Mouse (Mus musculus) fat pad, adult 2 months (tissue): ENCODE data around the gene Zfp513.

ENCODE experiments used
- DNase-seq: peaks from one replicate; pipeline ENCODE4 v3.0.0-alpha.2; 2011; ENCODE audit warnings: low read depth, low spot score; ENCODE audit errors: extremely low read depth

The Zfp513 gene

DNA sequence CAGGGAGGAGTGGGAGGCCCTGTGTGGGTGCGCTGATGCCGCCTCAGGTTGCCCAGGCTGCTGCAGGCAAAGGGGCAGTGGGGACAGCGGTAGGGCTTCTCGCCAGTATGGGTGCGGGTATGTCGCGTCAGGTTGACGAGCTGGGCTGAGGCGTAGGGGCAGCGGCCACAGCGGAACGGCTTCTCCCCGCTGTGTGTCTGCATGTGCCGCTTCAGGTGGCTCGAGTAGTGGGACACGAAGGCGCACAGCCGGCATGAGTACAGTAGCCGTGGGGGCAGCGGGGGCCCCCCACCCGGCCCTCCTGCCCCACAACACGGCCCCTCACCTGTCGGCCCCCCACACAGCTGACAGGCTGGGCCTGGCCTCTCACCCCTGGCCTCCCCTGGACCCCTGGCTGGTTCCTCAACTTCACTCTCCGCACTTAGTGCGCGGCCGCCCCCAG, 1.8 kb downstream of the Zfp513 start:
- DNase-seq = no peak

DNA sequence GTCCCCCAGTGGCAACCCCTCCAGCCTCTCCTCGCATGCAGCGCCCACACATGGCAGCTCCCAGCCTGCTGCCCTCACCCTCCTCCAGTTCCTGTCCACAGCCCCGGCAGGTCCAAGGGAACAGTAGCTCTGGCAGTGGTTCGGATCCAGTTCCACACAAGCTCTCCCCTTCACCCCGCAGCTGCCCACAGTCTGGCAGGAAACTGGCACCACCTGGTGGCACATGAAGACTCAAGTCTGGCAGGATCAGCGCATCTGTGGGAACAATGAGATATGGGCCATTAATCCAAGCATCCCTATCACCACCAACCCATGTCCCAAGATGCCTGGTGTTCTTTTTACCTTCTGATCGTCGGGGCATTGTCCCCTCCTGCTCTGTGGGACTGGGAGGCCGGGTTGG, 2.2 kb downstream of the Zfp513 start:
- no peak for DNase-seq

DNA sequence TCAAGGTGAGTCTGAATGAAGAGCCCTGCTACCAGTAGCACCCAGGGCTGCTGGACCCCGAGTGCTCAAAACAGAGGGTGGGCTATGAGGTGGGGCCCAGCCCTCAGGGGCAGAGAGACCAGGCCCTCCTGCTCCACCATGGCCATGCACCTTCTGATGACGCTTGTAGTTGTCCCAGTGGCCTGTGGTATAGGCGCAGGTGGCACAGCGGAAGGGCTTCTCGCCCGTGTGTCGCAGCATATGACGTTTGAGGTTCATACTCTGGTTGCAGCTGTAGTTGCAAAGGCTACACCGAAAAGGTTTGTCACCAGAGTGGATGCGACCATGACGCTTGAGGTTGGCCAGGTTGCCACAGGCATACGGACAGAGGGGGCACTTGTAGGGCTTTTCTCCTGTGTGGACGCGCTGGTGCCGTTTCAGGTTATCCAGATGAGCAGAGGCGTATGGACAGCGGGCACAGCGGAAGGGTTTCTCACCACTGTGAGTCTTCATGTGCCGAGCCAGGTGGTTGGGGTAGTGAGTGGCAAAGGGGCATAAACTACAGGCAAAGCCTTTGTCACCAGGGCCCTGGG, 2.7 kb downstream of the Zfp513 start:
- DNase-seq = no peak

DNA sequence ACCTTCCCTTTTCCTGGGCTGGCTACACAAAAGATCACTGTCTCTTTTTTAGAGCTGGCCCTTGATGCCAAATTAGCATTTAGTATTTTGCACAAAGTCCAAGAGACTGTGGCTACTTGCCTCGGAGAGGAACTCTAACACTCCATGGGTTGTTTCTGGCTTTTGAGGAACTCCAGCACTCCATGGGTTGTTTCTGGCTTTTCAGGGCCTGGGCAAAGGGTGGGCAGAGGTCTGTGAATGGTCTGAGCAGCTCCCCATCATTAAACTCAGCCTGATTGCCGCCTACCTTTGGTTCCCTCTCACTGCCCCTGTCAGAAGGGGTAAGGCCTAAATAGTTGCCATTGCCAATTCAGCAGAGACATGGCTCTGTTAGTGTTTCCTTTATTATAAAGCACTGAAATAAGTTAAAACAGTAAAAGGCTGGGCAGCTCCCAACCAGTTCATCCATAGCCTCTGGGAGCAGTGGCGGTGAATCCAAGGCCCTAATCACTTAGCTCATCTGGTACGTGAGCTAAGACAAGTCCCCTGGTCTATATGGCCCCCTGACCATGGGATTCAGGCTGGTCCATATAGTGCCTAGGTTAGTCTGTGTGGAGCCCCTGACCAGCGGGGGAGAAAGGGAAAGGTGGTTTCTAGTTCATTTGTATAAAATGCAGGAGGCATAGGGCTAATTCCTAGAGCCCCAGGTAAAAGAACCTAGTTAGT, 3.3 kb downstream of the Zfp513 start:
- DNase-seq = no peak

DNA sequence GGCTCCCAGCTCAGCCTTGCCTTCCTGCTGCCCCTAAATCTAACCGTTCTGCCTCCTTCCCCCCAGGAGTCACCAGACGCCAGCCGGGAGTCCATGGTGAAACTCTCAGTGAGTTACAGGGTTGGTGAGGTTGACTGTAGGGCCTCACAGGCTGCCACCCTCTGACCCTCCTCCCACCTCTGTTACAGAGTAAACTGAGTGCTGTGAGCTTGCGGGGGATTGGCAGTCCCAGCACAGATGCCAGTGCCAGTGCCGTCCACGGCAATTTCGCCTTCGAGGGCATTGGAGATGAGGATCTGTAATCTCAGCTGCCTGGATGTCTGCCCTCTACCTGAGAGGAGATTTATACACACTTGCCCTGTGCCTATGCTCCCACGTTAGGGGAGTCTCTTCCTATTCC, 3.9 kb downstream of the Zfp513 start:
- no peak for DNase-seq

DNA sequence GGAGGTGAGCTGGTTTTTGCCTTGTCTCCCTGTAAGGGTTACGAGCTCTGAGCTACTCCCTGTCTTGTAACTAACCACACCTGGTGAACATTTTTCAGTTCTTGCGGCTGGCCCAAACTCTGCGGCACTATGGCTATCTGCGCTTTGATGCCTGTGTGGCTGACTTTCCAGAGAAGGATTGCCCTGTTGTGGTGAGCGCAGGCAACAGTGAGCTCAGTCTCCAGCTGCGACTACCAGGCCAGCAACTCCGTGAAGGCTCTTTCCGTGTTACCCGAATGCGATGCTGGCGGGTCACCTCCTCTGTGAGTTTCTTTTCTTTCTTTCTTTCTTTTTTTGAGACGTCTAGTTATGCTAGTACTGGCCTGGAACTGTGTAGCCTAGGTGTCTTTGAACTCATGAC, 5.0 kb downstream of the Zfp513 start:
- no peak for DNase-seq

DNA sequence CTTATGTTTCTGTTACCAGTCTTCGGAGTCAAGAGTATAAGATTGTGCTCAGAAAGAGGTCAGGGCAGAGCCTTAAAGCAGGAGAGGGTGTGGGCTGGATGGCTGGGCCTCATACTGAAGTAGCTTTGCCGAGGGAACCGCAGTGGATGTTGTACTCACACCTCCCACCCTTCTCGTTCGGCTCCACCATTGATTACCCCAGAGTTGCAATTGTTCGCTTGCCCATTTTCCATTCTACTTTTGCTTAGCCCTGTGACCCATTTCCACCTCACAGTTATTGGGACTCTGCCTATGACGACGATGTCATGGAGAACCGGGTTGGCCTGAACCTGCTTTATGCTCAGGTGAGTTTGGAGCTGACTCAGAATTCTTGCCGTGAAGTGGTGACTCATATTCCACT, 5.9 kb downstream of the Zfp513 start:
- no peak for DNase-seq

DNA sequence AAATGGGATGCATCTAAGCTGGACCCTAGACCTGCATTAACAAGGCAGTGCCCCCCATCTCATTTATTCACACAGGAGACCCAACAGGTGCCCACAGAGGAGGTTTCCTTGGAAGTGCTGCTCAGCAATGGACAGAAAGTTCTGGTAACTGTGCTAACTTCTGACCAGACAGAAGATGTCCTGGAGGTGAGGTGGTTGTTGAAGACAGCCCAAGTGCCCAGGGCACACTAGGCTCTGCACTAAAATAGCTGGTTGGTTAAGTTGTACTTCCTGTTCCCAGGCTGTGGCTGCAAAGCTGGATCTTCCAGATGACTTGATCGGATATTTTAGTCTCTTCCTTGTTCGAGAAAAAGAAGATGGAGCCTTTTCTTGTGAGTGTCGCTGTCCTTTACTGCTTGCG, 6.4 kb downstream of the Zfp513 start:
- no peak for DNase-seq

DNA sequence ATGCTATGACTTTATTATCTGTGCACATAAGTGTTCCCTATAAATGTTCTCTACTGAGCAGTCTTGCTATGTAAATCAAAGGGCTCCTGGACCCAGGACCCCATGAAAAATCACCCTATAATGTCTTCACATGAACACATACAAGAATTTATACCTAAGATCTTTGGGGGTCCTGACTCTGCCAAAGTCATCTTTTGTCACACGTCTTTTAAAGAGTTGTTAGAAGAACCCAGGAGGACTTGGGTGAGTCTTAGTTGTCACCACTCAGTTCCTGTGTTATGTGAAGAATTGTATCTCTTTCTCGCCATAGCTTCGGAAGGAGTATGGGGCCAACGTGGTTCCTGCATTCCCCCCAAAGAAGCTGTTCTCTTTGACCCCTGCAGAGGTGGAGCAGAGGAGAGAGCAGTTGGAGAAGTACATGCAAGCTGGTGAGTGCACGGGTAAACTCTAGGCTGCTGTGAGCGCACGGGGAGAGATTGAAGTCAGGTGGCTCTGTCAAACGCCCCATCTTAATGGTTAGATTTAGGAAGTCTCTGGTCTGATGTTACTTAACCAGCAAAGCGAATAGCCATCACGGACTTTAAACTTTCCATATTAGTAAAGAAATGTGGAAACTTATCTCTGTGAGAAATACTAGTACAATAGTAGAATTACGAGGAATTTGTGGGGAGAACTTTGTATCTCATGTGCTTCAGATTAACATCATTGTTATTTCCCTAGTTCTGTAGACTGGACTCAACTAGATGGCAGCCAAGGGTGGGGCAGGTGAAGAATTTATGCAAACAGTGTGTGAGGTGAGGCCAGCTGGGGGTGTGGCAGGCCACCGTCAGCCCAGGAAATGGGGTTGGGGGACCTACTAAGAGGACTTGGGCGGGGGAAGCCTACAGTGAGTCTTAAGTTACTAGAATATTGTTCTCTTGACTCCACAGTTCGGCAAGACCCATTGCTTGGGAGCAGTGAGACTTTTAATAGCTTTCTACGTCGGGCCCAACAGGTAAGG, 7.3 kb downstream of the Zfp513 start:
- no peak for DNase-seq

DNA sequence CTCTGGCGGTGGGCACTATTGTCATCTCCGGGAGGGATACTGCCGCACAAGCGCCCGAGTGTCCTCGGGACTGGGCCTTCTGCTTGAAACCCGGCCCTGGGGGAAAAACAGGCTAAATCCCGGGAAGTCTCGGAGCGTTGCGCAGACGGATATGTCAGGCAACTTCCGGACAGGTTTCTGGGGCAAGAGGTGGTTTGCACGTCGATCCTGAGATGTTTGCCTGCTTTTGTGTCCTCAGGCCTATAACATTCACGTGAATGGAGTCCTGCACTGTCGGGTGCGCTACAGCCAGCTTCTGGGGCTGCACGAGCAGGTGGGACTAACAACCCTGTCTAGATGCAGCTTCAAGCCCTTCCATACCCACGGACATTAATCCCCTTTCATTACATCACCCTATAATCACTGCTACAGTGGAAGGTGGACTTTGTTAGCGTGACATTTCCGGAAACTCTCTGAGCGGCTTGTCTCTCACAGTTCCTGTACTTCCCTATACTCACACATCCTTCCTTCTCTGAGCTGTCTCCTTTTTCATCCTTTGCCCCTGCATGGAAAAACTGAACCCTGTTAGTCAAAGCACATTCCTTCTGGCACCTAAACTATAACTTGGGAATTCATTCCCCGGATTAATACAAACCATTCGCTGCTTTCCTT, 8.3 kb downstream of the Zfp513 start:
- no peak for DNase-seq

DNA sequence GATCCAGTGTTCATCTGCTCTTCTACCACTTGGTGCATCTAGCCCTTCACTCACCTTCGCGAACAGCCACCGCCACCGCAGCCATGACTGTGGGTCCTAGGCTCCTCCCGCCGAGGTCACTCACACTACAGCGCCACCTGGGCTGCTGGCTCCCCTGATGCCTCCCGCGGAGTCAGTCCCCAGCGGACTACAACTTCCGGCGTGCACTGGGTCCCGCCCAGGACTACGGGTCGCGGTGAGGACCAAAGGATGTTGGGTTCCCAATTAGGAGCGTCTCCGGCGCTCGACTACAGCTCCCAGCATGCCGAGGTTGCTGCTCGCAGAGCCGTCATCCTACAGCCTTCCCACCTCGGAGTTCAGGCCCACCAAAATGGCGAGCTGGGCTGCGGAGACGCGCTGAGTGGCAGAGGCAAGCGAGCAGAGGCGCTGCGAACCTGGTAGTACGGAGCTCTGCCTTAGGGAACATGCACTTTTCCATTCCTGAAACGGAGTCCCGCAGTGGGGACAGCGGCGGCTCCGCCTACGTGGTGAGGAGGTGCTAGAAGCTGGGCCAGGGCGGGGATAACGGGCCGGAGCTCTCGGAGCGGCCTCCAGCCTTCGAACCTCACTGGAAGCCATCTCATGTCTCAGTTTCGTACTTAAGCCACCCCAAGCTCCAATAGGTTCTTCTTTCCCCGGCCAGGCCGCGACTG, 9.0 kb downstream of the Zfp513 start, which contains the start of the genes Snx17 and Eif2b4:
Gene Snx17, plus strand, starts transcription at position 289 of the 692 bp plus-strand sequence.
Gene Eif2b4, minus strand, starts transcription at position 492 of the 692 bp plus-strand sequence.
- peak; percentile 78 for DNase-seq

DNA sequence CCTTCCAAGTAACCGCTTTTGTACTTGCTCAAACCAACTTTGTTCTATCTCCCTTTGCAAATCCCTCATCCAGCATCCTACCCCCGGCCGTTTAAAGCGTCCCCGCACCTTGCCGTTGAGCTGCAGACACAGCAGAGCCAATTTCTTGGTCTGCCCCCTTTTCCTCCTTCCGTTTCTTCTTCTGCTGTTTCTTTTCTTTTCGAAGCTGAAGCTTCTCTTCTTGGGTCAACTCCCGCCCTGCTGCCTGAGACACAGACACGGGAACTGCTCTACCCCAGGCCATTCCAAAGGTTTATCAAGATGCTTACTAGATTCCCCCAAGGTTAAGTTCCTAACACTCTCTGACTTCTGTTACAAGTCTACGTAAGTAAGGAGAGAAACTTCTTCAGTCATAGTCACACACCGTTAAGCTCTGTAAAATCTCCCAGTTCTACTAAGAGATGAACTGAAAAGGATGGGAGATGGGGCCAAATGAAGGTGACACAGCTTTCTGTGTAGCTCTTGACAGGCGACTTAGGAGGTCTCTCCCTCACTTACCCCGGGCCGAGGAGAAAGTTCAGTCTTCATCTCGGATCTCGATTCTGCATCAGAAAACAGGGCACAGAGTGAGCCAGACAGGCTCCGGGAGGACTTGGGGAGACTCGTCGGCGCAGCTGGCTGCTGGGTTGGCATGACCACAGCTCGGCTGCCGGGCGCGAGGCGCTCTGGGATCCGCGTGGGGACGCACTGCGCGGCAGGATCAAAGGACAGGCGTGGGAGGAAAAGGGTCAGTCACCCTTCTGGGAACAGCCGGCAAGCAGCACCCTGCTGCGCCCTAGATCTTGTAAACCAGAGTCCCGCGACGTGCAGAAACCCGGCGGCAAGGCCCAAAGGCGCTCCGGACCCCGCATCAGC, 9.8 kb downstream of the Zfp513 start:
- DNase-seq = no peak

DNA sequence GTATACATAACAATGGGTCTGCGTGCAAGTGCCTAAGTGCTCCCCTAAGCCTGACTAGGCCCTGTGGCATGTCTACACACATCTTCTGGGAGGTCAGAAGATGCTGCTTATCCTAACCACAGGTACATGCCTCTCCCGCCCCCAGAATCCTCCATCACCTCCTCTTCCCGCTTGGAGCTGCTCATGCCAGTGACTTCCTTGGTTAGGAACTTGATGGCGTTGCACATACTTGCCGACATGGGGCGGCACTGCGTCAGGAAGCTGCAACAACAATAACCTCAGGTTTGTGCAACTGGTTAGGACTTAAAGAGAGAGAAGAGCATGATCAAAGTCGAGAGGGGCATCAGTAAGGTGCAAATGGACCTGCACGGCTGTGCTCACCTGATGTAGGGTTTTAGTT, 11.9 kb downstream of the Zfp513 start:
- DNase-seq = no peak

DNA sequence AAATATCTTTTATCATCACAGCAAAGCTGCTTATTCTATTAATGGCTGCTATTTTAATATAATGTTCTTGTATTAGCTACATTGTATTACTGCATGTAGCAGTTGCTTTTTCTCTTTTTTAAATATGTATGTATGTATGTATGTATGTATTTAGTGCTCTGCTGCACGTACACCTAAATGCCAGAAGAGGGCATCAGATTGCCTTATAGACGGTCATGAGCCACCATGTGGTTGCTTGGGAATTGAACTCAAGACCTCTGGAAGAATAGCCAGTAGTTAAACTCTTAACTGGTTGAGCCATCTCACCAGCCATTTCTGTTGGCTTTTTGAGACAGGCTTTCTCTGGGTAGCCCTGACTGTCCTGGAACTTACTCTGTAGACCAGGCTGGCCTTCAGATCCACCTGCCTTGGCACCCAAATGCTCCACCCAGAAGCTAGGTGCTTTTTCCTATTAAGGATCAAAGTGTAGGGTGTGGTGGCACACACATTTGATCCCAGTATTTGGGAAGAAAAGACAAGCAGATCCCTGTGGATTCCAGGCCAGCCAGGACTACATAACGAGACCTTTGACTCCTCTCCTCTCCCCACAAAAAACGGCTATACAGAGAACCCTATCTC, 13.8 kb downstream of the Zfp513 start:
- DNase-seq = no peak

DNA sequence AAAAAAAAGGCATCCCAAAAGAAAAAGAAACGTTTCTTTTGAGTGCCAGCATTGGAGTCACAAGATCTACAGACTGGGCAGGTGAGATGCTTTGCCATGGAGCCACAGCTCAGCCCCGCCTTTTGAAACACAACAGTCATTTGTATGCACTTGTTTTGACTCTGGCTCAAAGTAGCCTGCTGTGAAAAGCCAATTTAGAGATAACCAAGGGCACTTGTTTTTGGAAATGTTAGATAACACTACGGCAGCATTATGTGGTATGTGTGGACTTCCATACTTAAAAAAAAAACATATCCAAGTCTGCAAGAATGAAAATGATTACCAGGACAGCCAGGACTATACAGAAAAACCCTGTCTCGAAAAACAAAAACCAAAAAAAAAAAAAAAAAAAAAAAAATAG, 18.4 kb downstream of the Zfp513 start:
- no peak for DNase-seq

DNA sequence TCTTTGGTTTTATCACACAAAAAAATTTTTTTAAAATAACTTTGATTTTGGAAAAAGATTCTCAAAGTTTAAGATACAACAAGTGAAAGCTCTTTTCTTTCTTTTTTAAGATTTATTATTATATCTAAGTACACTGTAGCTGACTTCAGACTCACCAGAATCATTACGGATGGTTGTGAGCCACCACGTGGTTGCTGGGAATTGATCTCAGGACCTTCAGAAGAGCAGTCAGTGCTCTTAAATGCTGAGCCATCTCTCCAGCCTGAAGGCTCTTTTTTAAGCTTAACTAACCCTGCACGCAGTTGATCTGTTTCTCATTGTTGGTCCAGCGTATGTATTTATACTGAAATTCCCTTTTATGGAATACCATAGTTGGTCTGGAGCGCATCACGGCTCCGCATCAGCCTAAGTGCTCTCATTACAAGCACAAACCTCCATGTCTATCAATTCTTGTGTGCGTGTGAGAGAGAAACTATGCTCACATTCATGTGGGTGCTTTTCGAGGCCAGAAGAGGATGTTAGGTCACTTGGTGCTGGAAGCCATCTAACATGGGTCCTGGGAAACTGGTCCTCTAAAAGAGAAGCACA, 20.8 kb downstream of the Zfp513 start:
- no peak for DNase-seq

DNA sequence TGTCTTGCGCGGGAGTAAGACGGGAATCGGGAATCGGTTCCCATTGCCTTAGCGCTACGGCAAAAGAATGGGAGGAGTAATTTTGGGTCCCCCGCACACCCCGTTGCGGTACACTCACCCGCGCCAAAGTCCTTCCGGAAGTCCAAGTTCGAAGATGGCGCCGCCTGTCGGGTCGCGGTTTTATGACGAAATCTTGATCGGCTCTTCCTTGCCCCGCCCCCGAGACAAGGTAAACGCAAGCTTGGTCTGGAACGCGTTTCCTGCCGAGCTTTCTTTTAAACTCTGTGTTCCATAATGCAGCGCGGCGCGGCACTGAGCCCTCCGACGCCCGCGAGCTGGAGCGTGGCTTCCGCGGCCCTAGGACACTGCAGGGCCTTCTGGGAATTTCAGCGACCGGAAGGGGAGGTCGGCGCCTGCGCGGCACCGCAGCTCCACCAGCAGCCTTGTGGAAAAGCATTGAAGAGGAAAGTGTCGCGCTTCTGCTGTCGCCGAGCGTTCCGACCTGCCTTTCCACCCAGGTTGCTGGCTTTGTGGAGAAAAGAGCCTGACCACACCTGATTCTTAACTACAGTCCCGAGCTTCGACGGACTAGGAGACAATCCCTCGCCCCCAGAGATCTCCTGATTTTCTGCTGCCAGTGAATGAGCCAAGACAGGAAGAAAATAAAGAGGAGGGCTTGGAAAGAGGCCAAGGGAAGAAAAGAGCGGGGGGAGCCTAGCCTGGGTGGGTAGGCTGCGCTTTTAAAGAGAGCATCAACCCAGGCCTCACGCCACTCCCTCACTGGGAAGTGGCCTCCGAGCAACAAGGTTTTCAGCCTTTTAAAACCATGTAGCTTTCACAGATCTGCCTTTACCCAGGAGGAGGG, 22.1 kb downstream of the Zfp513 start, which contains the start of the genes Gm29609 and Gtf3c2:
Gene Gm29609, minus strand, starts transcription at position 146 of the 865 bp plus-strand sequence.
Gene Gtf3c2, minus strand, starts transcription at position 379 of the 865 bp plus-strand sequence.
- peak; percentile 66 for DNase-seq
